Mouse (Mus musculus) spleen, embryonic (tissue): ENCODE measurements around the gene Itga6.

Experiments
- CTCF ChIA-PET: fragments of 350-600 bp; sonication (Branson Sonifier 250); formaldehyde crosslinking; loops from one replicate; lab custom pipeline; 2022; lab: Charles Lee

Itga6 gene

DNA sequence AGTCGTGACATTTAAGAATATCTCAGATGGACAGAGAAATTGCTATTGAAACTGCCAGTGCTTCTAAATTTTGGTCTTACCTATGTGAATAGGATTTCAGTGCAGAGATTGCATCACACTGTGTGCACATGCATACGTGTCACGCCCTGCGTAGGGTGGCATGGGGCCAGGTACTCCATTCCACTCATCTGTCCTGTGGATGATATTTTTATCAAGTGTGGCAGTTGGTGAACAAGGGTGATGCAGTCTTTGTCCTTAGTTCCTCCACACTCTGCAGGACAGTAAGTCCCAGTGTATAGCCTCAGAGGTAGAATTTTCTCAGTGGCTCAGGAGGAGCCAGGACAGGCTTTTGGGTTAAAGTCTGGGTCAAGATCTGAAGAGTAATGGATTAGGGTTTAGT, 90.8 kb downstream of the Itga6 start:
- CTCF ChIA-PET, result no interaction called here

DNA sequence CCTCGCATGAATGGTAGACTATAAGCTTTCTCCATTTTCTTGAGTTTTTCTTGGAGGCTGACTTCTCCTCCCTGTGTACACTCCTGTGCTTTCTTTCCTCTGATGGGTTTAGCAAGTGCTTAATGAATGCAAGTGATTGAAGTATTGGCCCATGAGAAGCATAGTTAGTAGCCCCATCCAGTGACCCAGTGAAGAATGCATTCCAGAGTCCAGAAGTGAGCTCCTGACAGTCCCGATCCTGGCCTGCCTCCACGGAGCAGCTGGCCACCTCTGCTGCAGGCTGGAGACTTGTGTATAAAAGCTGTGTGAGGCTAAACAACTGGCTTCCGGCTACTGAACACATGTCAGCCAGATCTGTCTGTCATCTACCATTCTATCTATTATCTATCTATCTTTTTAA, 91.8 kb downstream of the Itga6 start:
- CTCF ChIA-PET, result no interaction called here

DNA sequence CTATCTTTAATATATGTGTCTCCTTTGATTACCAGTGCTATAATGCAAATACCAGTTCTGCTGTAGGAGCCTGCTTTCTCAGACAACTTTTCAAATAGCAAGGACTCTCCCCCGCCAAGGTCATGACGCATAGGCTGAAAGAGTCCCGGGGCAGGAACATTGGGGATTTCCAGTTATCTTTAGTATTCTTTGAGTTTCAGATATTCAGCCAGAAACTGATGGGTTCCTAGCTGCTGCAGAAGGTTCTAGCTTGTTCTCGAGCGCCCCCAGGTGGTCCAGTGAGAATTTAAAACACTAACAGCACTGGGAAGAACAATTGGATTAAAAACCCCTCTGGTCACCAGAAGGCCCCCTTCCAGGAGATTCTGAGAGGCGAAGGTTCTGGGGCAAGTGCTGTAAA, 92.4 kb downstream of the Itga6 start:
- CTCF ChIA-PET, result interaction anchor here (0.7 kb wide), 1 partner anchor 147 kb away, joined by 3 read pairs; no protein-coding TSS in a partner anchor

DNA sequence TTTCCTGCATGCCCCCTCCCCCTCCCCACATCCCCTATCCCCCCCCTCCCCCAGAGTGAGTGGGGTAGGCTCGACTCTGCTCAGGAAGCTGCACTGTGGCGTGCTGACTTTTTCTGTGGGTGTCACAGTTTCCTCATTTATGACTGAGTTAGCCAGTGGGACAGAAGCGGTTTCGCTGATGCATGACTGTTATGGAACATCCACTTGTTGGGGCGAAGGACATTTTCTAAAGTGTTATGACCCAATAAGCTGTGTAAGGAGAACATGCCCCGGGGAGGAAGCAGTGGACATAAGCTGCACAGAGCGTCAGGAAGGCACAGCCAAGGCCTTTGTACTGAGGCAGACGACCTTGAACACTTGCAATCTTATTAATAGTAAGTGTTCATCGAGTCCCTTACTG, 97.9 kb downstream of the Itga6 start:
- CTCF ChIA-PET, result interaction anchor here (0.7 kb wide), 1 partner anchor 11 kb away, joined by 6 read pairs; no protein-coding TSS in a partner anchor

DNA sequence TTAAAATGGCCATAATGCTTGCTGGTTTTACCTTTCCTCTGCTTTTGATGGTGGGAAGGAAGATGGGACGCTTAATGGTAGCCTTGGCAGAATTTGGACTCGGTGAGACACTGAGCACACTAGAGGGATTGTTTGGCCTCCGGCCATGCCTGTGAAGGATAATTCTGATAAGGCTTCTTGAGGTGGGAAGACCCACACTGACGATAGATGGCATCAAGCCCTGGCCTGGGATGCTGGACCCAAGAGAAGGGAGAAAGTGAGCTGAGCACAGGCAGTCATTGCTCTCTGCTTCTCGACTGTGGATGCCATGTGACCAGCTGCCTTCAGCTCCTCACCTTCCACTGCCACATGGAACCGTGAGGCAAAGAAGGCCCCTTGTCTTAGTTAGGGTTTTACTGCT, 99.5 kb downstream of the Itga6 start:
- CTCF ChIA-PET, result no interaction called here

DNA sequence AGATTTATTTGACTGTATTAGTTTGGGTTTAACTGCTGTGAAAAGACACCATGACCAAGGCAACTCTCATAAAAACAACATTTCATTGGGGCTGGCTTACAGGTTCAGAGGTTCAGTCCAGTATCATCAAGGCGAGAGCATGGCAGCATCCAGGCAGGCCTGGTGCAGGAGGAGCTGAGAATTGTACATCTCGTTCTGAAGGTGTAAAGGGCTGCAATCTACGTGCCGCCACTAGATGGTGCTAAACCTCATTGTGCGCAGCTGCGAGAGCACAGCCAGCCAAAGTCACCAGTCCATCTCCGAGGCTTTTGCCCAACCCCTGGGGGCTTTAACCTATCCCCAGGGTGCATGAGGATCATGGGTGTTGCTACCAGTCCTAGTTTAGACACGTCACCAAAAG, 106.7 kb downstream of the Itga6 start:
- CTCF ChIA-PET, result interaction anchor here (1.4 kb wide), 1 partner anchor 36 kb away, joined by 3 read pairs; no protein-coding TSS in a partner anchor

DNA sequence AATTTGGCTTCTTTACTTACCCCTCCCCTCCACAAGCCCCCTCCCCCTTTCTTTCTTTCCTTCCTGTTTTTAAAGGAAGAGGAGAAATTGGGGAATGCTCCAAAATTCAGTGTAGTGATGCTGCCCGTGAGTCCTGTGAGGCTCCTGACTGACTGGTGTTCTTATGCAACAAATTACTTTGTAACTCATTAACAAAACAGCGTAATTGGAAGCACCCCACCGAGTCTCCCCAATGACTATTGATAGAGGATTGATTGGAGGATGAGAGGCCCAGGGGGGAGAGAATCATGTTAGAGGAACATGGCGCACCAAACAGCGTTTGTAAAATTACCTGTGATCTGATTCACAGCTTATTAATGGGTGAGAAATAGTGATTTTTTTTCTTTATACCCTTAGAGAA, 109.7 kb downstream of the Itga6 start:
- CTCF ChIA-PET, result no interaction called here

DNA sequence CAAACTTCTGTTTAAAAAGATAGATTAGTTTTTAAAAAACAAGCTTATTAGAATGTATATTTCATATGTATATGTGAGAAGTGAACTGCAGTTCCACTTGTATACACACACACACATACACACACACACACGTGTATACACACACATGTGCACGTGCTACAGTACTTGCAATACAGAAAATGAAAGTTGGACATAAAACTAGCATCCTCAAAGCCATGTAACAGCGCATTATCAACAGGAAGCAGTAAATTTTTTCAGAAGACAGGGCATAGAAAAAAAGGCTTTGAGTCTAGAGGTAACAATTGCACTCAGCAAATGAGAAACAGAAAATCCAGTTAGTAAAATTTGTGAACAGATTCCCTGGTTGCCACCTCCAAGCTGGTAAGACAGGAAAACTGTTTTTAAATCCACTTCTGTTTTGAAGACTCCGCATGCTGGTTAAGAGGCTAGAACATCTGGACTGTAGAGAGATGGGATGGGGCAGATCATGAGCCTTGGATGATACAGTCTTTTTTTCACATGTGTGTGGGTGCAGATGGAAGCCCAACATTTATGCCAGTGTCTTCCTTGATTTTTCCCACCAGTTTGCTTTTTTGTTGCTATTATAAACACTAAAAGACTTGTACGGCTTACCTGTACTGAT, 118.2 kb downstream of the Itga6 start:
- CTCF ChIA-PET, result no interaction called here

DNA sequence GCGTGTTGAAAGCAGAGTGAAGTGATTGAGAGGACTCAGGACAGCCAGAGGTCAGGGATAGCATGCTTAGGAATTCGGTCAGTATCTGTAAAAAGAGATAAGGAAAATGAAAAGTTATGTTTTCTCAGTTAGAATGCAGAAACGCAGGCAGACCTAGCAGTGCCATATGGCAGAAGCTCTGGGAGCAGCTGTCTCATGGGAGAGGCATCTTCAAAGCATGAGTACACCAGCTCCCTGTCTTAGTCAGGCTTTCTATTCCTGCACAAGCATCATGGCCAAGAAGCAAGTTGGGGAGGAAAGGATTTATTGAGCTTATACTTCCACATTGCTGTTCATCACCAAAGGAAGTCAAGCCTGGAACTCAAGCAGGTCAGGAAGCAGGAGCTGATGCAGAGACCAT, 119.6 kb downstream of the Itga6 start:
- CTCF ChIA-PET, result interaction anchor here (0.7 kb wide), 1 partner anchor 10 kb away, joined by 3 read pairs; no protein-coding TSS in a partner anchor

DNA sequence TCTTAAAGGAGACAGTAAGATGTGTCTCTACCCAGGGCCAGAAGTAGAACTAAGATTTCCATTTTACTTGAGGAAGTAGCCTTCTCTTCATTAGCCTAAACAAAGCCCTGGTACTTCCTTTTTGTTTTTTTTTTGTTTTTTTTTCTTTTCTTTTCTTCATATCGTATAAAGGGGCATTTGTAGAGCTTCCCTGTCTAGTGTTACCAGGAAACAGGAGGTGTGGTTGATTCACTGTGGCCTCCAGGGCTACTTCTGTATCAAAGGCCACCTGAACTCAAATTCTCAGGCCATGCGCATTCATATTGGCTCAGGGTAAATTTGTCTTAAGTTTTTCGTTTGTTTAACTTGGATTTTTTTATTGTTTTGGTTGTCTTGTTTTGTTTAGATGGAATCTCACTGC, 120.5 kb downstream of the Itga6 start:
- CTCF ChIA-PET, result interaction anchor here (0.7 kb wide), 1 partner anchor 23 kb away, joined by 3 read pairs; no protein-coding TSS in a partner anchor

DNA sequence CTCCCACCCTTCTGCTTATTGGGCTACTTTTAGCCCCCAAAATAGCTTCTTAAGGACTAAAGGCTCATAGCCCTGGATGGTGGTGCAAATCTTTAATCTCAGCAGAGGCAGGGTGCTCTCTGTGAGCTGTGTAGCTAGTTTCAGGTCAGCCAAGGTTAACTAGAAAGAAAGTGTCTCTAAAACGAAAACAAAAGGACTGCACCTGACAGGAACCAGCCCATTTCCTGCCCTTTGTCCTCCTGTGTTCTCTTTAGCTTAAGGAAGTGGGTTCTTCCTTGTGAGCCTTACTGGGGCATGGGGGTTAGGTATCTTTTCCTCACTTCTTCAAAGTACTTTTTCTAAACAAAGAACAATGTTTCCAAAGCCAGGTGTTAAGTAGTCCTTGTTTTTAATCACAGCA, 121.1 kb downstream of the Itga6 start:
- CTCF ChIA-PET, result interaction anchor here (0.7 kb wide), 1 partner anchor 24 kb away, joined by 3 read pairs; no protein-coding TSS in a partner anchor

DNA sequence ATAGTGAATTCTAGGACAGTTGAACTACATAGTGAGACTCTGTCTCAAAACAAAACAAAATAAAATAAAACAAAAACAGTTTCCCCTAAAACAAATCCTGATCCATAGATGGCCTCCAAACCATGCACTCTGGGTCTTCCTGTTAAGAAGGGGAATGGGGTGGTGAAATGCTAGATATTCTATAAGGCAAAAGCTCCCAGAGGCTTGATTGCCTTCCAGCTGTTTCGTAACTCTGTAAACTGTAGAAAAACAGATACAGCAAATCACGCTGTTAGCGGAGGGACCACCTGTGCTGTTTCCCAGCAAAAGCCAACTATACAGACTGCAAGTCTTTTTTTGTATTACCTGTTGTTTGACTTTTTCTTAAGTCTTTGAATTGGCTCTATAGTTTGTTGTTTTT, 121.6 kb downstream of the Itga6 start:
- CTCF ChIA-PET, result no interaction called here

DNA sequence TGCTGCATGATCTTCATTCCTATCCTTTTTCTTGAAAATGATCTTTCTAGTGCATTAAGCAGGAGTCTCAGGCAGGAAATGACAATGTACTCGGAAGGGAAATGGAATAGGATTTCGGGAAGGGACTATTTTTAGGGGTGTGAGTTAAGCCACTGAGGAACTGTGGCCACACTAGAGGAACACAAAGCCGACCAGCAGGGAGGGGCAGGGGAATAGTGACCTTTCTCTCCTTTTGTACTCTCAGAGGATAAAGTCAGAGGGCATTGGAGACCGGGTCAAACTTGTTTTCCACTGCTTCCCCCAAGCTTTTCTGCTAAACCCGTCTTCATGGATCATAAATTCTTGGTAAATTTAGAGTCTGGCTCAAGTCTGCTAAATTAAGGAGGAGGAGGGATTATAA, 122.1 kb downstream of the Itga6 start:
- CTCF ChIA-PET, result no interaction called here

DNA sequence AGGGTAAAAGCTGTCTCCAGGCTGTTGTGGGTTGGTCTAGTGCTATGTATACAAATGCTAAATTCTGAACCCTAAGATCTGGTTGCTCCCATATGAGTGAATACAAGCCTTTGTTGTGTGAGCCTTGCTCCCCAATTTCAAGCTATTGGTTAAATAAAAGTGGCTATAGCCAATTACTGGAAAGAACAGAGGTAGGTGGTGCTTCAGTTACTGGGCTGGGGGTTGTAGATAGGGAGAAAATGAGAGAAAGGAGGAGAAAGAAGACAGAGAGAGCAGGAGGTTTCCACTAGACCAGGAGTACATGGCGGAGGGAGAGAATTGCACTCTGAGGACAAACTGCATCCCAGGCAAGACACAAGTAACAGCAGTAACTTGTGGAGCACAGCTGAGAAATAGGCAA, 122.8 kb downstream of the Itga6 start:
- CTCF ChIA-PET, result no interaction called here

DNA sequence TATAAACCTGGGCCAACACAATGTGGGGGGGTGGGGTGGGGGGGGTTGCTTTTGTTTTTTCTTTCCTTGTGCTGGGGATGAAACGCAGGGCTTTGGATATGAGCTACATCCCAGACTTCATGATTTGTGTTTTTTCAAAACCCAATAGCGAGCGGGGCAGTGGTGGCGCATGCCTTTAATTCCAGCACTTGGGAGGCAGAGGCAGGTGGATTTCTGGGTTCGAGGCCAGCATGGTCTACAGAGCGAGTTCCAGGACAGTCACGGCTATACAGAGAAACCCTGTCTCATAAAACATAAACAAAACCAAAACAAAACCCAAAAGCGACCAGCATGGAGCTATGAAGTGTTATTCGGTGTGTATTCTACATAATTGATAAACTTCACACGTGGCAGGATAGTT, 126.7 kb downstream of the Itga6 start:
- CTCF ChIA-PET, result interaction anchor here (0.6 kb wide), 1 partner anchor 215 kb away, joined by 16 read pairs; no protein-coding TSS in a partner anchor

DNA sequence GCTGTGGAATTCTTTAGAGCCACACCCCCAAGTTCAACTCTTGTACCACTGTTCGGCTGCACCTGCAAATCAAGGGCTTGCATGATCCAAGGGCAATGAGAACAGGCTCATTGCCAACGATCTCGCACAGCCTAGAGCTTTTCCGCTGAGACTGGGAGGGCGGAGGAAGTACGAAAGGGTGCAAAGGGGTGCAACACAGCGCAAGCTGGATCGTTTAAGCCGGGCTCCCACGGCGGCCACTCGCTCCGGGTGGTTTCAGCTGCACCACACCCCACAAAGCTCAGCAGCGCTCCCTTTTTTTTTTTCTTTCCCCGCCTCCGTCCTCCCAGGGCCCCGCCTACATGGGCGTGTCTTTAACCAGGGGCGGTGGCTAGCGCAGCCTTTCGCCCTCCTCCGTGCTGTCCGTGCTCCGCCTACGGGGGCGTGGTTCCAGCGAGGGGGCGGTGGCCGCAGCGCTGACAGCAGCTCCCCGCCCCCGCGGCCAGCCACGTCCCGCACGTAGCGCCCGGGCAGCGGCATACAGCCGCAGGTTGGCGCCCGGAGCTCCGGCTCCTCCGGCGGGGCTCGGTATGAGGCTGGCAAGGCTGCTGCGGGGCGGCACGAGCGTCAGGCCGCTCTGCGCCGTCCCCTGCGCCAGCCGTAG, 127.5 kb downstream of the Itga6 start, which contains the start of gene Pdk1:
Gene Pdk1 (plus strand): TSS at position 424 of the 643 bp plus-strand sequence.
- CTCF ChIA-PET, result no interaction called here

DNA sequence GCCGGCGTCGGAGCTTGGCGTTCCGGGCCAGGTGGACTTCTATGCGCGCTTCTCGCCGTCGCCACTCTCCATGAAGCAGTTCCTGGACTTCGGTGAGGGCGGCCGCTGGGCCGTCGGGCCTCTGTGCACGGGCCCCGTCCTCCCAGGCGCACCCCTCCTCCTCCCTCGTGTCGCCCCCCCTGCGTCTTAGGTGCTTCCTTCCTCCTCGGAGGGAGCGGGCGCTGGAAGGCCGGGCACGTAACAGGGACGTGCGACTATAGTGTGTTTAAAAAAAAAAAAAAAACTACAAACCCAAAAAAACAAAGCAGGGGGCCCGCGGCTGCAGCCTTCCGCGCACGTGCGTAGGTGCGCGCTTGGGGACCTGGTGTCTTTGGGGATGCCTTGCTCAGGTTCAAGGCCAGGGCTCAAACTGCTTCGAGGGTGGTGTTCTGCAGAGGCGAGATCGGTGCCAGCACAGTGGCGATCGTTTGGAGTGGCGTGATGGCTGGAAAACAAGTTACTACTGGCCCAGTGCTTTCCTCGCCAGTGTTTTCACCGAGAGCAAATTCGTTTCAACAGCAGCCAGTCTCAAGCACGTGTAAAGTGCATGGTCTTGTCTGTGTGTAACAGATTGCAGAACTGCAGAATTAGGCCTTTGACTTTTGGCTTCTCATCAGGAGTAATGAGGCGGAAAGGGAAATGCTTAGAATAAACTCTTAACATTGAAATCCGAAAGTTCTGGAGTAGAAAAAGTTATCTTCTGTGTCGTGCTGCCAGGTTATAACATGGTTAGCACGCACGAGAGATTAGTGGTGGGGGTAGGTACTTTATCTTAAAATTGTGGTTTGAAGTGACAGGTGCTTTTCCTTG, 128.3 kb downstream of the Itga6 start:
- CTCF ChIA-PET, result no interaction called here

DNA sequence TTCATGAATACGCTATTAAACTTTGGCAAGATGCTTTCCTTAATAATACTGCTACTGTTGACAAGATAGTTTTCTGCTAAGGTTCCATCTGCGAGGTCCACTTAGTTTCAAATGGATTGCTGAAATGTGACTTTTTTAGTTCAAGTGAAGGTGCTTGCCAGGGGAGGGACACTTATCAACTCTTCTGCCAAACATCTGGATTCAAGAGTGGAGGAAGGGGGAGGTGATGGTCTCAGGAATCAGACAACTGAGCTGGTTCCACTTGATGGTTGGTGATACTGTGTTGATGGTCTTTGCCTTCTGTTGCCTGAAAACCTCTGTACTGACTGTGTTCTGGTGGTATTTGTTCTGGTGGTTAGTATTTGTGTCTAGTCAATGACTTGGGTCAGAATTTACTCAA, 129.0 kb downstream of the Itga6 start:
- CTCF ChIA-PET, result interaction anchor here (1.0 kb wide), 1 partner anchor 10 kb away, joined by 3 read pairs; no protein-coding TSS in a partner anchor

DNA sequence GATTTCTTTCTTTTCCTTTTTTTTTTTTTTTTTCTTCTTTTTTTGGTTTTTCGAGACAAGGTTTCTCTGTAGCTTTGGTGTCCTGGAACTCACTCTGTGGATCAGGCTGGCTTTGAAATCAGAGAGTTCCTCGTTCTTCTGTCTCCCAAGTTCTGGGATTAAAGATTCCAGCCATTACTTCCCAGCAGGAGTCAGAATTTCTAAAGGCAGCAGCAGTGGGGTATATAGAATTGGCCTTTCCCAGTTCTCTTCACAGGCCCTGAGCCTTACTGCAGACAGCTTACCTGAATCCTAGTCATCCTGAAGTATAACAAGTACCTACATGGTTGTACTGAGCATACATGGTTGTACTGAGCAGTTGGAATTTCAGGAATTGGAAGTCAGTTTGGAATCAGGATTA, 129.4 kb downstream of the Itga6 start:
- CTCF ChIA-PET, result interaction anchor here (1.0 kb wide), 1 partner anchor 10 kb away, joined by 3 read pairs; no protein-coding TSS in a partner anchor

DNA sequence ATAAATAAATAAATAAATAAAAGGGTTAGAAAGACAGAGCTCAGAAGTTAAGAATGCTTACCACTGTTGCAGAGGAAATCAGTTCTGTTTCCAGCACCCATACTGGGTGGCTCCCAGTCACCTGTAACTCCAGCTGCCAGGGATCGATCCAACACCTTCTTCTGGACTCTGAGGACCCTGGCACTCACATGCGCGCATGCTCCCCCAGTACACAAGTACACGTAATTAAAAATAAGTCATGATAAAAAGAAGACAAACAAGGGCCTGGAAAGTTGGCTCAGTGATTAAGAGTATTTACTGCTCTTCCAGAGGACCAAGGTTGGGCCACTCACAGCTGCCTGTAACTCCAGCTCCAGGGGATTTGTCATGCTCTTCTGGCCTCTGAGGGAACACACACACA, 132.4 kb downstream of the Itga6 start:
- CTCF ChIA-PET, result interaction anchor here (1.0 kb wide), 1 partner anchor 19 kb away, joined by 3 read pairs; no protein-coding TSS in a partner anchor

DNA sequence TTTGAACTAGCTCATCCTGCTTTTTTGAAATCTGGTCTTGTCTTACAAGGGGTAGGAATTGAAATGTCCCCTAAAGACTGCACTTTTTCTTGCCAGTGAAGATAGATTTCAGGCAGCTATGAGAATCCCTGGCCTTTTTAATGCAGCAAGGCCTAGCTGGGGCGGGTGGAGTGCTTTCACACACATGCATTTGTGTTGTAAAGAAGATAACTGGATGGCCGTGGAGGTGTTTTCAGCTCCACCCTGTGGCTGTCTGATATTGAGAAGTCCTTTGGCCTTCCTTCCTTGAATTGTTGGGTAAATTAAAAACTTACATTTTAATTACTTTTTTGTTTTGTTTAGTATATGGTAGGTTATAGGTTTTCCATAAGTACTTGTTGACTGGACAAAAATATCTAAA, 133.0 kb downstream of the Itga6 start:
- CTCF ChIA-PET, result interaction anchor here (1.0 kb wide), 1 partner anchor 20 kb away, joined by 3 read pairs; no protein-coding TSS in a partner anchor

DNA sequence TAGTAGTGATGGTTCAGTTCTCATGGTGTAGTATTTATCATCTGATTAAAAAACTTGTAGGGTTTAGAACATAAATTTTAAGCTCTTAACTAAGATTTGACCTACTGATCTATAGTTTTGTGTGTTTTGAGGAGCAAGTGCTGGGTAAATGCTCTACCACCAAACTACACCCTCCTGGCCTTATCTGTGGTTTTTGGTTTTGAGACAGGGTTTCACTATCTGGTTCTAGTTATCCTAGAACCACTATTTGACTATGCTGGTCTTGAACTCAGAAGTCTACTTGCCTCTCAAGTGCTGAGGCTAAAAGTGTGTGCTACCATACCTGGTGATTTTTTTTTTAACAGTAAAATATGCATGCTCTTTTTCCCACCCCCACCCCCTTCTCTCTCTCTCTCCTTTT, 133.5 kb downstream of the Itga6 start:
- CTCF ChIA-PET, result no interaction called here
